Mouse (Mus musculus): Measurements from ENCODE around the gene Sft2d1. TPM values are rescaled to one million over a fixed set of nuclear protein-coding genes. Genes with fewer than 3 reads are reported as not detected.
A peak's percentile ranks its signal among the peaks of the same experiment; 100 is the strongest.
"Not testable (repeated sequence)": the region's sequence is repeated elsewhere in the genome, so short reads cannot be mapped to it uniquely, and the experiment has no call there.

Sft2d1 gene
- polyA plus RNA-seq, 1 experiment = 51.6 TPM

- no peaks in the 10 kb centered on the region for H3K79me3 ChIP-seq (ENCODE audit: low read depth)
- H3K4me3 ChIP-seq (ENCODE audit: insufficient read depth, poor library complexity, severe bottlenecking) = no peak overlapping the region
- H3K27me3 ChIP-seq (ENCODE audit: control insufficient read depth, insufficient read depth, insufficient read length) = no peaks in the 10 kb centered on the region
- no peaks in the 10 kb centered on the region for H3K79me2 ChIP-seq (ENCODE audit: control insufficient read depth, insufficient read depth)
- TF ChIP-seq FOSL1 (IDR thresholded peaks at IDR 0.05; ENCODE audit: insufficient read depth, low read length, poor library complexity, severe bottlenecking) = no peak
- no peak for TF ChIP-seq CTCF (IDR thresholded peaks at IDR 0.05; ENCODE audit: control insufficient read depth, insufficient read depth, insufficient read length)
- TF ChIP-seq MYOG (IDR thresholded peaks at IDR 0.05; ENCODE audit: control insufficient read depth, extremely low read depth, insufficient read length) = no peak
- TF ChIP-seq MAX (IDR thresholded peaks at IDR 0.05) = no peak
- TF ChIP-seq CEBPB (IDR thresholded peaks at IDR 0.05; ENCODE audit: low read depth) = no peak
- TF ChIP-seq MYOD1 (IDR thresholded peaks at IDR 0.05; ENCODE audit: control insufficient read depth, insufficient read length, low read depth) = no peak
- no peak for TF ChIP-seq USF1 (IDR thresholded peaks at IDR 0.05; ENCODE audit: low read depth)
- H3ac ChIP-seq (ENCODE audit: control insufficient read depth, insufficient read length, low read depth) = no peak overlapping the region
- no peaks in the 10 kb centered on the region for H3K36me3 ChIP-seq (ENCODE audit: control insufficient read depth, insufficient read depth)
Observed at GRCm38 (mm10) chr17:8305801-8306200, 5.1 kb upstream of the Sft2d1 start.

- Histone ChIP-seq H3K4me3 (ENCODE audit: insufficient read depth, poor library complexity, severe bottlenecking) (peak overlapping the region; percentile 85), H3K79me2 (ENCODE audit: control insufficient read depth, insufficient read depth) (peaks cover 58% of the 10 kb centered on the region), H3K36me3 (ENCODE audit: control insufficient read depth, insufficient read depth) (no peaks in the 10 kb centered on the region), H3K79me3 (ENCODE audit: low read depth) (peaks cover 57% of the 10 kb centered on the region), H3K27me3 (ENCODE audit: control insufficient read depth, insufficient read depth, insufficient read length) (no peaks in the 10 kb centered on the region), H3ac (ENCODE audit: control insufficient read depth, insufficient read length, low read depth) (peak overlapping the region; percentile 62)
- TF ChIP-seq MAX (IDR thresholded peaks at IDR 0.05) (no peak), USF1 (IDR thresholded peaks at IDR 0.05; ENCODE audit: low read depth) (no peak), FOSL1 (IDR thresholded peaks at IDR 0.05; ENCODE audit: insufficient read depth, low read length, poor library complexity, severe bottlenecking) (no peak), CTCF (IDR thresholded peaks at IDR 0.05; ENCODE audit: control insufficient read depth, insufficient read depth, insufficient read length) (no peak), CEBPB (IDR thresholded peaks at IDR 0.05; ENCODE audit: low read depth) (no peak), MYOG (IDR thresholded peaks at IDR 0.05; ENCODE audit: control insufficient read depth, extremely low read depth, insufficient read length) (no peak), MYOD1 (IDR thresholded peaks at IDR 0.05; ENCODE audit: control insufficient read depth, insufficient read length, low read depth) (no peak)
Observed at GRCm38 (mm10) chr17:8311751-8312150, 849 bp downstream of the Sft2d1 start.

GRCm38 (mm10) chr17:8313976-8314375 is 3.1 kb downstream of the Sft2d1 start:
- Histone ChIP-seq H3K4me3 (ENCODE audit: insufficient read depth, poor library complexity, severe bottlenecking) (no peak overlapping the region), H3K79me3 (ENCODE audit: low read depth) (peaks cover 76% of the 10 kb centered on the region), H3K36me3 (ENCODE audit: control insufficient read depth, insufficient read depth) (peaks cover 4% of the 10 kb centered on the region), H3K27me3 (ENCODE audit: control insufficient read depth, insufficient read depth, insufficient read length) (no peaks in the 10 kb centered on the region), H3ac (ENCODE audit: control insufficient read depth, insufficient read length, low read depth) (no peak overlapping the region), H3K79me2 (ENCODE audit: control insufficient read depth, insufficient read depth) (peaks cover 80% of the 10 kb centered on the region)
- TF ChIP-seq USF1 (IDR thresholded peaks at IDR 0.05; ENCODE audit: low read depth) (no peak), CEBPB (IDR thresholded peaks at IDR 0.05; ENCODE audit: low read depth) (no peak), MYOG (IDR thresholded peaks at IDR 0.05; ENCODE audit: control insufficient read depth, extremely low read depth, insufficient read length) (no peak), MYOD1 (IDR thresholded peaks at IDR 0.05; ENCODE audit: control insufficient read depth, insufficient read length, low read depth) (no peak), FOSL1 (IDR thresholded peaks at IDR 0.05; ENCODE audit: insufficient read depth, low read length, poor library complexity, severe bottlenecking) (no peak), MAX (IDR thresholded peaks at IDR 0.05) (no peak), CTCF (IDR thresholded peaks at IDR 0.05; ENCODE audit: control insufficient read depth, insufficient read depth, insufficient read length) (no peak)

- no peaks in the 10 kb centered on the region for H3K27me3 ChIP-seq (ENCODE audit: control insufficient read depth, insufficient read depth, insufficient read length)
- TF ChIP-seq MYOD1 (IDR thresholded peaks at IDR 0.05; ENCODE audit: control insufficient read depth, insufficient read length, low read depth) (no peak), MYOG (IDR thresholded peaks at IDR 0.05; ENCODE audit: control insufficient read depth, extremely low read depth, insufficient read length) (no peak), MAX (IDR thresholded peaks at IDR 0.05) (no peak), CEBPB (IDR thresholded peaks at IDR 0.05; ENCODE audit: low read depth) (no peak)
- H3K36me3 ChIP-seq (ENCODE audit: control insufficient read depth, insufficient read depth) = peaks cover 4% of the 10 kb centered on the region
- no peak overlapping the region for H3ac ChIP-seq (ENCODE audit: control insufficient read depth, insufficient read length, low read depth)
- H3K4me3 ChIP-seq (ENCODE audit: insufficient read depth, poor library complexity, severe bottlenecking) = no peak overlapping the region
- peaks cover 86% of the 10 kb centered on the region for H3K79me3 ChIP-seq (ENCODE audit: low read depth)
- peaks cover 100% of the 10 kb centered on the region for H3K79me2 ChIP-seq (ENCODE audit: control insufficient read depth, insufficient read depth)
Observed at GRCm38 (mm10) chr17:8316251-8316650, 5.3 kb downstream of the Sft2d1 start.

GRCm38 (mm10) chr17:8326877-8327276 is 16.0 kb downstream of the Sft2d1 start:
- not testable (repeated sequence) for H3K27me3 ChIP-seq (ENCODE audit: control insufficient read depth, insufficient read depth, insufficient read length); H3K79me3 ChIP-seq (ENCODE audit: low read depth); H3ac ChIP-seq (ENCODE audit: control insufficient read depth, insufficient read length, low read depth); H3K4me3 ChIP-seq (ENCODE audit: insufficient read depth, poor library complexity, severe bottlenecking); H3K36me3 ChIP-seq (ENCODE audit: control insufficient read depth, insufficient read depth)
- H3K79me2 ChIP-seq (ENCODE audit: control insufficient read depth, insufficient read depth) = peaks cover 12% of the 10 kb centered on the region

- Histone ChIP-seq H3ac (ENCODE audit: control insufficient read depth, insufficient read length, low read depth) (no peak overlapping the region), H3K79me2 (ENCODE audit: control insufficient read depth, insufficient read depth) (peaks cover 5% of the 10 kb centered on the region), H3K79me3 (ENCODE audit: low read depth) (no peaks in the 10 kb centered on the region), H3K36me3 (ENCODE audit: control insufficient read depth, insufficient read depth) (no peaks in the 10 kb centered on the region), H3K27me3 (ENCODE audit: control insufficient read depth, insufficient read depth, insufficient read length) (no peaks in the 10 kb centered on the region), H3K4me3 (ENCODE audit: insufficient read depth, poor library complexity, severe bottlenecking) (no peak overlapping the region)
- no peak for TF ChIP-seq CEBPB (IDR thresholded peaks at IDR 0.05; ENCODE audit: low read depth)
- TF ChIP-seq MAX (IDR thresholded peaks at IDR 0.05) = no peak
- TF ChIP-seq USF1 (IDR thresholded peaks at IDR 0.05; ENCODE audit: low read depth) = no peak
- TF ChIP-seq MYOD1 (IDR thresholded peaks at IDR 0.05; ENCODE audit: control insufficient read depth, insufficient read length, low read depth) = no peak
- no peak for TF ChIP-seq CTCF (IDR thresholded peaks at IDR 0.05; ENCODE audit: control insufficient read depth, insufficient read depth, insufficient read length)
- no peak for TF ChIP-seq MYOG (IDR thresholded peaks at IDR 0.05; ENCODE audit: control insufficient read depth, extremely low read depth, insufficient read length)
- TF ChIP-seq FOSL1 (IDR thresholded peaks at IDR 0.05; ENCODE audit: insufficient read depth, low read length, poor library complexity, severe bottlenecking) = no peak
Observed at GRCm38 (mm10) chr17:8328511-8329174, 17.7 kb downstream of the Sft2d1 start.

Measured in C2C12 (cell line).